Mouse (Mus musculus) CH12.LX (cell line): ENCODE data around the gene Snta1.

ENCODE experiments used
- BHLHE40 ChIP-seq: IDR thresholded peaks from 2 replicates; pipeline ENCODE4 v1.6.1; 2011; ENCODE audit warnings: mild to moderate bottlenecking, low read depth, low read length, improper control_type of control experiment
- CTCF ChIP-seq, 2 experiments: IDR thresholded peaks in 1 of 2; conservative IDR thresholded peaks in 1 of 2; 2 replicates each; pipeline ENCODE4 v1.5.1; 2011 to 2012; ENCODE audit warnings: low read depth in 2 of 2, low read length in 2 of 2, improper control_type of control experiment in 1 of 2, inconsistent platforms in 1 of 2, mild to moderate bottlenecking in 1 of 2, moderate library complexity in 1 of 2
- NRF1 ChIP-seq: IDR thresholded peaks from 2 replicates; pipeline ENCODE4 v1.6.1; 2014; ENCODE audit warnings: low read depth, mild to moderate bottlenecking, inconsistent platforms, low read length, improper control_type of control experiment, moderate library complexity
- POLR2A ChIP-seq: IDR thresholded peaks from 2 replicates; pipeline ENCODE4 v1.6.1; 2011; ENCODE audit warnings: low read depth, mild to moderate bottlenecking, improper control_type of control experiment, low read length
- TCF12 ChIP-seq: IDR thresholded peaks from 2 replicates; pipeline ENCODE4 v1.6.1; 2014; ENCODE audit warnings: low read depth, mild to moderate bottlenecking, inconsistent platforms, low read length, improper control_type of control experiment

GRCm38 (mm10) chr2:154426188-154426904 is 18.4 kb upstream of the Snta1 start:
- TF ChIP-seq NRF1 (no peak), BHLHE40 (0 out of 2 replicates have a peak, but pooled peaks have one; percentile 2), TCF12 (peak; percentile 52; the same call in 1 of the 2 replicates), POLR2A (peak; percentile 77), CTCF (conservative IDR thresholded peaks at IDR 0.05 in 1 of 2, IDR thresholded peaks at IDR 0.05 in 1 of 2; ENCODE audit: low read depth in 2 of 2, low read length in 2 of 2) (no peak)
